Mouse (Mus musculus): ENCODE data around the gene Tesk1.

- peak in 1 of 2 experiments; percentile 30; a peak in 2 of 4 replicates for TF ChIP-seq CTCF (conservative IDR thresholded peaks at IDR 0.05 in 1 of 2, IDR thresholded peaks at IDR 0.05 in 1 of 2; ENCODE audit: low read depth in 2 of 2, low read length in 2 of 2)
- no peak for TF ChIP-seq POLR2A (IDR thresholded peaks at IDR 0.05; ENCODE audit: low read depth, low read length)
- TF ChIP-seq MAZ (IDR thresholded peaks at IDR 0.05; ENCODE audit: low read depth, low read length): no peak
- TF ChIP-seq NELFE (IDR thresholded peaks at IDR 0.05; ENCODE audit: low read depth, low read length): no peak
- TF ChIP-seq TBP (conservative IDR thresholded peaks at IDR 0.05; ENCODE audit: low read depth, low read length): no peak
- no peak for TF ChIP-seq GABPA (IDR thresholded peaks at IDR 0.05; ENCODE audit: insufficient replicate concordance, low read depth, low read length)
- no peak for TF ChIP-seq ELF1 (IDR thresholded peaks at IDR 0.05; ENCODE audit: low read depth, low read length)
- no peak for TF ChIP-seq CHD1 (IDR thresholded peaks at IDR 0.05; ENCODE audit: low read depth, low read length)
These were observed 35.4 kb upstream of the Tesk1 start for GRCm38 (mm10) chr4:43406162-43406971.
